Mouse (Mus musculus): Measurements from ENCODE around the gene Mycl.

GRCm38 (mm10) chr4:123041131-123041530, 45.7 kb downstream of the Mycl start:
- TF ChIP-seq CTCF (IDR thresholded peaks at IDR 0.05; ENCODE audit: low read depth), result no peak
- TF ChIP-seq EP300 (IDR thresholded peaks at IDR 0.05; ENCODE audit: low read depth), result no peak

All from liver, embryonic 14.5 days (tissue).